Mouse (Mus musculus) kidney, embryonic 15.5 days (tissue): ENCODE measurements around the gene Sirpa. TPM values are rescaled to one million over a fixed set of nuclear protein-coding genes. Genes with fewer than 3 reads are reported as not detected.

Source experiments
- ATAC-seq: fragments of 200-750 bp; cut with Nextera tagmentation; replicated peaks from 2 replicates; pipeline ENCODE4 v1.8.0; 2017; ENCODE audit warnings: moderate TSS enrichment; ENCODE audit not compliant: low FRiP score
- H3K27ac ChIP-seq: fragments of 300-500 bp; sonication (generic); 2 replicates; pipeline ENCODE4 v1.5.1; 2015; ENCODE audit warnings: mild to moderate bottlenecking, inconsistent platforms
- H3K27me3 ChIP-seq: fragments of 300-500 bp; sonication (generic); 2 replicates; pipeline ENCODE4 v1.6.1; 2015; ENCODE audit warnings: inconsistent platforms
- H3K36me3 ChIP-seq: fragments of 300-500 bp; sonication (generic); 2 replicates; pipeline ENCODE4 v1.6.1; 2015; ENCODE audit warnings: inconsistent platforms
- H3K4me1 ChIP-seq: fragments of 300-500 bp; sonication (generic); 2 replicates; pipeline ENCODE4 v1.6.1; 2015; ENCODE audit warnings: inconsistent platforms
- H3K4me2 ChIP-seq: fragments of 300-500 bp; sonication (generic); 2 replicates; pipeline ENCODE4 v1.6.1; 2015; ENCODE audit warnings: moderate library complexity, mild to moderate bottlenecking, inconsistent platforms
- H3K4me3 ChIP-seq: fragments of 300-500 bp; sonication (generic); replicated peaks from 2 replicates; pipeline ENCODE4 v1.5.1; 2015; ENCODE audit warnings: mild to moderate bottlenecking, inconsistent platforms
- H3K9ac ChIP-seq: fragments of 300-500 bp; sonication (generic); 2 replicates; pipeline ENCODE4 v1.6.1; 2015; ENCODE audit warnings: mild to moderate bottlenecking, inconsistent platforms
- H3K9me3 ChIP-seq: fragments of 300-500 bp; sonication (generic); replicated peaks from 2 replicates; pipeline ENCODE4 v1.6.1; 2016; ENCODE audit warnings: inconsistent platforms
- WGBS: fragments of 180-500 bp; shearing (Covaris S2); methylation state at CpG from one replicate; pipeline ENCODE4 v1.1.7; 2015; ENCODE audit warnings: mixed read lengths; 5-methylcytosine and 5-hydroxymethylcytosine counted together
- polyA plus RNA-seq: library from polyadenylated mRNA; unstranded; fragments of >200 nt; fragmentation: Nextera tagmentation; extraction: Ambion mirVana; gene quantifications from 2 replicates; pipeline ENCODE4 v1.2.1, GENCODE M21; 2015

Gene Sirpa
- polyA plus RNA-seq, 1 experiment from 2014 or later = 30.6 TPM

DNA sequence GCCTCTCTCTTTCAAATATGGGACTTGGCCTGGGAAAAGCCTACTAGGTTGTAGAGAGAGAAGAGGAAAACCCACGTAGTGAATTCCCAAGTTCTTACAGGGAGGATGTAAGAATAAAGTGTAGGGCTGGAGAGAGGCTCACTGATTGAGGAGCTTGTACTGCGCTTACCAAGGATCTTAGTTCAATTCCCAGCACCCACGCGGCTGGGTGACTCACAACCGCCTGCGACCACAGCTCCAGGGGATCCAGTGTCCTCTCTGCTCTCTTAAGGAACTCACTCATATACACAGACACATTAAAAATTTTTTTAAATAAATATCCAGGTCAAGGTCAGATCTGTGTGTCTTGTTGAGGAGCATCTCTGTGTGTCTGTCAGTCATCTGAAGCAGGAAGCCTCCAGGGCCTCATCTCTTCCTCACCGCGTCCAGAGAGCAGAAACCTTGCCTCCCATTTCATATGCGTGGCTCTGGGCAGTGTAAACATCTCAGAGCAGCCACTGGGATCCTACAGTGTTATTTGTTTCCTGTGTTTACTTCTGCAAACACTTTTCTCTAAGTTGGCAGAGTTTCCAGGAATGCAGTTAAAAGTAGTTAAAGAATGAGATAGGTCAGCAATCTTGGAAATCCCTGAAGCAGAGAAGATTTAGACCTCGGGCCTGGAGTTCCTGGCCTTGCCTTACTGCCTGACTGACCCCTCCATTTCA is 22.0 kb downstream of the Sirpa start:
- 90% methylated on average over 10 of the region's 10 CpGs for WGBS
- Histone ChIP-seq H3K4me3 (no peak overlapping the region), H3K27ac (no peak overlapping the region), H3K27me3 (no peaks in the 10 kb centered on the region), H3K36me3 (peaks cover 42% of the 10 kb centered on the region), H3K9ac (no peak overlapping the region), H3K9me3 (no peaks in the 10 kb centered on the region), H3K4me2 (no peak overlapping the region), H3K4me1 (no peaks in the 10 kb centered on the region)
- no peak for ATAC-seq

- Histone ChIP-seq H3K36me3 (peaks cover 29% of the 10 kb centered on the region), H3K9ac (no peak overlapping the region), H3K4me3 (no peak overlapping the region), H3K9me3 (no peaks in the 10 kb centered on the region), H3K27ac (no peak overlapping the region), H3K4me1 (0 out of 2 replicates have a peak, but pooled peaks cover 4% of the 10 kb centered on the region), H3K27me3 (no peaks in the 10 kb centered on the region), H3K4me2 (no peak overlapping the region)
- 84% methylated on average over 7 of the region's 7 CpGs for WGBS
- ATAC-seq = no peak
These were observed 27.5 kb downstream of the Sirpa start for GRCm38 (mm10) chr2:129620148-129620547.

DNA sequence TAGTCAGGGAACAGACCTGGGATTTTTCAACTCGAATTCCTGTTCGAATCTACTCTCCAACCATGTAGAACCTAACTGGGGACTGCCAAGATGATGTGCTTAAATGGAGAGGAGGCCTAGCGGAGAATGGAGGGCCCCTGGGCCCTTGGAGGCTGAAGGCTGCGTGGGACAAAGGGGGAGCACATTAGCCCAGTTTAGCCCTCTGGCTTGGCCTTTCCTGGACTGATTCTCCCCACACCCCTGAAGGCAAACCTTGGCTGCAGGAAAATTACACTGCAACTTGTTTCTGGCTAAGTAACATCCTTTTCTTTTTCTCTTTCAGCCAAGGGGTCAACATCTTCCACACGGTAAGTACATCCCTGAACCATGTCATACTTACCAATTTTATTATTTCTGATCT is 28.2 kb downstream of the Sirpa start:
- Histone ChIP-seq H3K4me3 (no peak overlapping the region), H3K4me1 (0 out of 2 replicates have a peak, but pooled peaks cover 4% of the 10 kb centered on the region), H3K4me2 (no peak overlapping the region), H3K27me3 (no peaks in the 10 kb centered on the region), H3K9ac (no peak overlapping the region), H3K27ac (no peak overlapping the region), H3K9me3 (no peaks in the 10 kb centered on the region), H3K36me3 (peaks cover 21% of the 10 kb centered on the region)
- no peak for ATAC-seq
- WGBS = 91% methylated on average over 5 of the region's 5 CpGs

GRCm38 (mm10) chr2:129621654-129622490 is 29.2 kb downstream of the Sirpa start:
- no peak overlapping the region for H3K9ac ChIP-seq
- WGBS = 90% methylated on average over 9 of the region's 9 CpGs
- no peak overlapping the region for H3K27ac ChIP-seq
- 0 out of 2 replicates have a peak, but pooled peaks cover 10% of the 10 kb centered on the region for H3K4me1 ChIP-seq
- no peak overlapping the region for H3K4me3 ChIP-seq
- no peak for ATAC-seq
- peaks cover 13% of the 10 kb centered on the region; the same call in 1 of the 2 replicates for H3K36me3 ChIP-seq
- H3K4me2 ChIP-seq = no peak overlapping the region
- no peaks in the 10 kb centered on the region for H3K27me3 ChIP-seq
- H3K9me3 ChIP-seq = no peaks in the 10 kb centered on the region

- H3K9ac ChIP-seq = no peak overlapping the region
These were observed 30.3 kb downstream of the Sirpa start for GRCm38 (mm10) chr2:129622918-129623317.

DNA sequence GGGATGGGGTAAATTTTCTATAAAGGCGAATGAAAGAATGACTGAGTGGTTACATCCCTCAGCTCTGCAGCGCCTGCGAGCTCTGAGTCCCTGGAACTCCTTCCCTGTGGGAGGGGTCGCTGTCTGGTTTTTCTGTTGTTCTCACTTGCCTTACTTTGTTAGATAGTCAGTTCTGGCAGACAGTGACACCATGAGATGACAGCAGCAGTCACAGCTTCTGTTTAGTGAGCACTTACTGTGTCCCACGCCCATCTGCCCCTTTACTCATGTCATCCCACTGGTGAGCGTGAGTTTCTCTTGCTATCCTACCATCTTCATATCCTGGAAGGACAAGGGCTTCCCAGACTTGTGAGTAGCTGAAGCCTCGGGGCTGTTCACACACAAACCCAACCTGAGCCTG is 31.1 kb downstream of the Sirpa start:
- ATAC-seq = no peak

More at GRCm38 (mm10) chr2:129622918-129623317, 30.3 kb downstream of the Sirpa start:
- no peak overlapping the region for H3K4me3 ChIP-seq
- 89% methylated on average over 5 of the region's 5 CpGs for WGBS
- H3K36me3 ChIP-seq = peaks cover 12% of the 10 kb centered on the region; the same call in 1 of the 2 replicates
- H3K27ac ChIP-seq = no peak overlapping the region
- no peak for ATAC-seq
- no peaks in the 10 kb centered on the region for H3K27me3 ChIP-seq
- H3K4me2 ChIP-seq = no peak overlapping the region
- H3K4me1 ChIP-seq = 0 out of 2 replicates have a peak, but pooled peaks cover 12% of the 10 kb centered on the region
- H3K9me3 ChIP-seq = no peaks in the 10 kb centered on the region

GRCm38 (mm10) chr2:129624246-129624918 is 31.7 kb downstream of the Sirpa start:
- Histone ChIP-seq H3K9me3 (no peaks in the 10 kb centered on the region), H3K4me2 (no peak overlapping the region), H3K4me1 (0 out of 2 replicates have a peak, but pooled peaks cover 12% of the 10 kb centered on the region), H3K36me3 (peaks cover 9% of the 10 kb centered on the region; the same call in 1 of the 2 replicates), H3K9ac (no peak overlapping the region), H3K4me3 (no peak overlapping the region), H3K27ac (no peak overlapping the region), H3K27me3 (no peaks in the 10 kb centered on the region)
- no peak for ATAC-seq
- 62% methylated on average over 13 of the region's 13 CpGs for WGBS

More for the DNA sequence above, 31.1 kb downstream of the Sirpa start:
- 93% methylated on average over 7 of the region's 7 CpGs for WGBS
- Histone ChIP-seq H3K9ac (no peak overlapping the region), H3K36me3 (peaks cover 10% of the 10 kb centered on the region; the same call in 1 of the 2 replicates), H3K4me2 (no peak overlapping the region), H3K27me3 (no peaks in the 10 kb centered on the region), H3K27ac (no peak overlapping the region), H3K9me3 (no peaks in the 10 kb centered on the region), H3K4me1 (0 out of 2 replicates have a peak, but pooled peaks cover 12% of the 10 kb centered on the region), H3K4me3 (no peak overlapping the region)

DNA sequence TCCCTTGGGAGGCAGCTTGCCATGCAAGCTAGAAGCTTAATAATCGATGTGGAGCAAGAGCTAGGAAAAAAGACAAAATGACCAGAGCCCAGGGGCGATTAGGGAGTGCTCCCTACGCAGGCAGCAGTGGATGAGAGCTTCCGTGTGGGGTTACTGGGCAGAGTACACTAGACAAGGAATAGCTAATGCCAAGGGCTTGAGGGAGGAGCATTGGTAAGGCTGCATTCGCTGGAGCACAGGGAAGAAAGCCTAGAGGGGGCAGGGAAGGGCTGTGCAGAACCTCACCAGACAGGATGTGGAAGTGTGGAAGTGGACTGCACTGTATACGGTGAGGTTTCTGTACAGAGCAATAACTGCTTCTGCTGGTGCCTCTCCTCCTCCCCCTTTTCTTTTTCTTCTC is 32.3 kb downstream of the Sirpa start:
- H3K4me2 ChIP-seq = no peak overlapping the region
- ATAC-seq = no peak; the same call in 1 of the 2 replicates
- 59% methylated on average over 6 of the region's 6 CpGs for WGBS
- 0 out of 2 replicates have a peak, but pooled peaks cover 12% of the 10 kb centered on the region for H3K4me1 ChIP-seq
- H3K27ac ChIP-seq = no peak overlapping the region
- H3K4me3 ChIP-seq = no peak overlapping the region
- H3K27me3 ChIP-seq = no peaks in the 10 kb centered on the region
- no peaks in the 10 kb centered on the region for H3K9me3 ChIP-seq
- H3K9ac ChIP-seq = no peak overlapping the region
- H3K36me3 ChIP-seq = peaks cover 8% of the 10 kb centered on the region; the same call in 1 of the 2 replicates

- no peak overlapping the region for H3K4me3 ChIP-seq
- no peak overlapping the region for H3K4me2 ChIP-seq
- H3K36me3 ChIP-seq = peaks cover 15% of the 10 kb centered on the region; the same call in 1 of the 2 replicates
- no peak for ATAC-seq
- WGBS = 76% methylated on average over 4 of the region's 4 CpGs
- H3K27ac ChIP-seq = no peak overlapping the region
- H3K27me3 ChIP-seq = no peaks in the 10 kb centered on the region
- H3K4me1 ChIP-seq = 0 out of 2 replicates have a peak, but pooled peaks cover 12% of the 10 kb centered on the region
- no peaks in the 10 kb centered on the region for H3K9me3 ChIP-seq
- H3K9ac ChIP-seq = no peak overlapping the region
These were observed 33.2 kb downstream of the Sirpa start for GRCm38 (mm10) chr2:129625845-129626244.

GRCm38 (mm10) chr2:129626621-129627061 is 34.0 kb downstream of the Sirpa start:
- no peak for ATAC-seq
- 0 out of 2 replicates have a peak, but pooled peaks cover 12% of the 10 kb centered on the region for H3K4me1 ChIP-seq
- no peak overlapping the region for H3K4me2 ChIP-seq
- 72% methylated on average over 4 of the region's 4 CpGs for WGBS
- peaks cover 23% of the 10 kb centered on the region; the same call in 1 of the 2 replicates for H3K36me3 ChIP-seq
- no peak overlapping the region for H3K27ac ChIP-seq
- no peaks in the 10 kb centered on the region for H3K9me3 ChIP-seq
- H3K9ac ChIP-seq = no peak overlapping the region
- H3K27me3 ChIP-seq = no peaks in the 10 kb centered on the region
- H3K4me3 ChIP-seq = no peak overlapping the region

DNA sequence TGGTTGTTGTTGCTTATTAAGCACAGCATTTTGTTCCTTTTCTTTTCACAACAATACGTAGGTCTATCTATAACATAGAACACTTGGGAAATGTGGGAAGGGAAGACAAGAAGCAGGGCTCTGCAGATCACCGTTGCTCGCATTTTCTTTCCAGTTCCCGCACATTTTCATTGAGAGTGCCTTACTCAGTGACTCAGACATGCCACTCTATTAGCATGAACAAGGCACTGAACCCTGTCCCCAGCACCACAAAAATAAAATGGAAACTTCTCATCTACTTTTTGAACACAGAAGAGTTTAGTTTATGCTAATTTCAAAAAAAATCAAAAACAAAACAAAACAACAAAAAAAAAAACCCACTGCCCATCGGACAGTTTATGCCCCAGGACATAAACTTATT is 34.5 kb downstream of the Sirpa start:
- Histone ChIP-seq H3K4me2 (no peak overlapping the region), H3K27ac (no peak overlapping the region), H3K4me3 (no peak overlapping the region), H3K27me3 (no peaks in the 10 kb centered on the region), H3K9ac (no peak overlapping the region), H3K4me1 (0 out of 2 replicates have a peak, but pooled peaks cover 12% of the 10 kb centered on the region), H3K9me3 (no peaks in the 10 kb centered on the region), H3K36me3 (peaks cover 23% of the 10 kb centered on the region; the same call in 1 of the 2 replicates)
- WGBS = 86% methylated on average over 5 of the region's 5 CpGs
- ATAC-seq = no peak
